Mouse (Mus musculus): Measurements from ENCODE around the gene Calm3. TPM values are rescaled to one million over a fixed set of nuclear protein-coding genes. Genes with fewer than 3 reads are reported as not detected.
"Not testable (repeated sequence)": the region's sequence is repeated elsewhere in the genome, so short reads cannot be mapped to it uniquely, and the experiment has no call there.

The Calm3 gene
- total RNA-seq (2021) = 100 to 1,000 TPM; 224 to 252 TPM
- long read RNA-seq, experiment 1, transcript Calm3-201 (6 exons, 2,290 nt) = major isoform, 96 of 157 reads
- long read RNA-seq, experiment 1, partial matches to known transcripts = 6 of 157 reads
- long read RNA-seq, experiment 1, other reads (novel, unspliced or antisense) = 55 of 157 reads
- long read RNA-seq, experiment 2, transcript Calm3-201 (6 exons, 2,290 nt) = major isoform, 265 of 295 reads
- long read RNA-seq, experiment 2, partial matches to known transcripts = 10 of 295 reads
- long read RNA-seq, experiment 2, other reads (novel, unspliced or antisense) = 20 of 295 reads

GRCm38 (mm10) chr7:16924037-16924834 lies at the start of gene Calm3:
Gene Calm3, minus strand, starts transcription at chr7:16924114.
- DNase-seq = peak; percentile 99

DNA sequence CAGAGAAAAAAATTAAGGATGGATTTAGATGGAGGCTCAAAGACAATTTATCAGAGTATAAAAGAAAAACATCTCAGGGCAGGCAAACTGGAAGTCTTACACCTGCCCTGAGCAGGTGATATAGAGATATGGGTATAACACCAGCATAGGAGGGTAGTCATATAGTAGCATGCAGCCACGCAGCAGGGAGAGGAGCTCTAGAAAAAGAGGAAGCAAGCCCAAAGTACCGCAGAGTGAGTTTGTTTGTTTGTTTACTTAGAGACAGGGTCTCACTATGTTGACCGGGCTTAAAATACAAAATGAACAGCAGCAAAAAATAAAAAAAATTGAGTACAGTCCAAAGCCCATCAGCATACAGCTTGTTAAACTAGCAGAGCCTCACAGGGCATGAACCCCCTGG lies 47.2 kb upstream of the Calm3 start:
- no peak for DNase-seq

- DNase-seq = no peak
Observed at GRCm38 (mm10) chr7:16968414-16968813, 44.5 kb upstream of the Calm3 start.

GRCm38 (mm10) chr7:16961678-16962077 lies 37.8 kb upstream of the Calm3 start:
- DNase-seq = no peak

GRCm38 (mm10) chr7:16959539-16960187 lies 35.7 kb upstream of the Calm3 start, which contains the start of gene Pnmal1:
Gene Pnmal1, plus strand, starts transcription at chr7:16959679.
- peak; percentile 83 for DNase-seq

GRCm38 (mm10) chr7:16956410-16957265 lies 32.7 kb upstream of the Calm3 start:
- no peak for DNase-seq

DNA sequence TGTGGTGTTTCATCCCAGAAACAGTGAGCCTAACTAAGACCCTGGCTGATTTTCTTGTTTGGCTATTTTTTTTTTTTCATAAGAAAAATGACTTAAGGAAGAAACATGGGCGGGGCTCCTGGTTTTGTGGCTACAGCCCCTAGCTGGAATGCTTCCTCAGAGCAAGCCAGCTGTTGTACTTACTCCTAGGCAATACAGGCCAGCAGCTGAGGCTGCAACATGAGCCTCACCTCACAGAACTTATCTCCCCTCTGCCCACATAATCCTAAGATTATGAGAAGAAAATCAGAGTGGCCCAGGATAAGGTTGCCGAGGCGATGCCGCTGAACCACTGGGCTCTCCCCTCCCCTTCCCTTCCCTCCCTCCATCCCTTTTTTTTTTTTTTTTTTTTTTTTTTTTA lies 31.8 kb upstream of the Calm3 start:
- DNase-seq = no peak

GRCm38 (mm10) chr7:16953776-16954175 lies 29.9 kb upstream of the Calm3 start:
- not testable (repeated sequence) for DNase-seq

- DNase-seq = peak; percentile 87
Observed at GRCm38 (mm10) chr7:16950861-16951635, 27.1 kb upstream of the Calm3 start.

GRCm38 (mm10) chr7:16949908-16950841 lies 26.3 kb upstream of the Calm3 start:
- peak; percentile 87 for DNase-seq

DNA sequence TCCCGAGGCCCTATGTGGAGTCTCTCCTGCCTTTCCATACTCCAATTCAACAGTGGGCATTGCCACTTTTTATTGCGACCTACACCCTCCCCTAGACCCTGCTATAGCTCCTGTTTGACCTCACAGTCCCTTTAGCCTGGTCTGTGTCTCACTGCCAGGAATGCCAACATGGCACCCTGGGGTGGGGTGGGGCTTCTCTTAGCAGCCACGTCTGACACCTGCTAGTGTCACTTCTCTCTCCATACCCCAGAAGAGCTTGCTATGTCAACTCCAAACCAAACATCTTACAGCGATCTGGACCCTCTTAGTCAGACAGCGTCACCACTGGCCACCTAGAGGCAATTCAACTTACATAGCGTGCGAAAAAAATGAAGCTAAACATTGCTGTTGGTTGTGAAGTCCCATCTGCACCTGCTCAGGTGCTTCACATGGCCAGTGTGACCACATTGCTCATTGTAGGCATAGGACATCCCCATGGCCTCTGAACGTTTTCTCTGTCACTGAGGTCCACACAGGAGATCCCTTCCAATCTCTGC lies 25.1 kb upstream of the Calm3 start:
- no peak for DNase-seq

GRCm38 (mm10) chr7:16947959-16948361 lies 24.0 kb upstream of the Calm3 start:
- peak; percentile 51 for DNase-seq

GRCm38 (mm10) chr7:16947349-16947895 lies 23.5 kb upstream of the Calm3 start:
- no peak for DNase-seq

DNA sequence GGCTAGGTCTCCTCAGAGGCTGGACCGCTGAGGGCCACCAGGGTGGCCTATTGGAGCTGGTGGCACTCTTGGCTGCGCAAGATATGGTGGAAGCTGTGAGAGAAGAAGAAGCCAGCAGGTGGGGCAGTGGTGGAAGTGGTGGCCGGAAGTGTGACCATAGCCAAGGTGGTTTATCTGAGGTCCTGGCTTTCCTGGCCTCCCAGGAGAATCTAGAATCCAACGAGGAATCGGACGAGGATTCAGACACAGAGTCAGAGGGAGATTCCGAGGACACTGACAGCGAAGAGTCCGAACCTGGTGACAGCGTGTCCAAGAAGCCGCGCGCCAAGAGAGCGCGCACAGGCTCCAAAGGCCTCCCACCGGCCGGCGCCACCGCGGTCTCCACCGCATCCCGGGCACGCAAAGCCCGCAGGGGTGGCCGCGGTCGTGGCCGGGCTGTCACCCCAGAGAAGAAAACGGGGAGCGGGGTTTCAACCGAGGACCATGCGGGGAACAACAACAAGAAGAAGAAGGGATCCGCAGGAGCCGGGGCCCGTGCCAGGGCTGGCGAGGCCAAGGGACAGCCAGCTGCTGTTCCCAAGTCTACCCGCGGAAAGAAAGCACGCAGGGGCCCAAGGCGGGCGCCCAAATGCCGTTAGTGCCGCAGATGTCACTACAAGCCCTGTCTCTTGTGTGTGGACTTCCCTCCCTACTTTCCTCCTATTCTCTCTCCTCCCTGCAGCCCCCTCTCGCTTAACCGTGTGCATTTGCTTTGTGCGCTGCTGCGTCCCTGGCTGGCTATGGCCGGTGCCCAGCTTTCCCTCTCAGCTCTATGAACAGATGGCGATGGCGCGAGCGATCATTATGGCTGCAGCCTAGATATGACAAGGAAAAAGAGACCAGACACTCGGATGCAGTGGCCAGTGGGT lies 22.8 kb upstream of the Calm3 start:
- peak; percentile 33 for DNase-seq

- DNase-seq = peak; percentile 22
Observed at GRCm38 (mm10) chr7:16945419-16945818, 21.5 kb upstream of the Calm3 start.

DNA sequence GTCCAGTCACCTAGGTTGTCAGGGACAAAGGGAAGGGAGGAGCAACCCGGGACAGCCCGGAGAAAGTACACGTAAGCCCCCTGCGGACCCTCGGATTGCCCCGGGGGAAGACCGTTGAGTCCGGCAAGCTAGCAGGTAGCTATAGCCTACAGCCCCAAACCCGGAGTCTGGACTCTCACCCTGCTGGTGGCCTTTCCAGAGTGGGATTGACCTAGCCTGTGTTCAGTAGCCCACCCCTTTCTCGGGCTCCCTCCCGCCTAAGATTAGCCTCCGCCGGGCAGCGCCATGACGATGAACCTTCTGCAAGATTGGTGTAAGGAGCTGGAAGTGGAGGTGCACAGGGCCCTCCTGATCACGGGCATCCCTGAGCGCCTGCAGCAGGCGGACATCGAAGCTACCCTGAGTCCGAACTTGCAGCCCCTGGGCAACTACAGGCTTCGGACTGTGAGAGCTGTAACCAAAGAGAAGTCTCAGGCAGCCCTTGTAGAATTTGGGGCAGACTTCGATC lies 20.9 kb upstream of the Calm3 start:
- DNase-seq = peak; percentile 37

DNA sequence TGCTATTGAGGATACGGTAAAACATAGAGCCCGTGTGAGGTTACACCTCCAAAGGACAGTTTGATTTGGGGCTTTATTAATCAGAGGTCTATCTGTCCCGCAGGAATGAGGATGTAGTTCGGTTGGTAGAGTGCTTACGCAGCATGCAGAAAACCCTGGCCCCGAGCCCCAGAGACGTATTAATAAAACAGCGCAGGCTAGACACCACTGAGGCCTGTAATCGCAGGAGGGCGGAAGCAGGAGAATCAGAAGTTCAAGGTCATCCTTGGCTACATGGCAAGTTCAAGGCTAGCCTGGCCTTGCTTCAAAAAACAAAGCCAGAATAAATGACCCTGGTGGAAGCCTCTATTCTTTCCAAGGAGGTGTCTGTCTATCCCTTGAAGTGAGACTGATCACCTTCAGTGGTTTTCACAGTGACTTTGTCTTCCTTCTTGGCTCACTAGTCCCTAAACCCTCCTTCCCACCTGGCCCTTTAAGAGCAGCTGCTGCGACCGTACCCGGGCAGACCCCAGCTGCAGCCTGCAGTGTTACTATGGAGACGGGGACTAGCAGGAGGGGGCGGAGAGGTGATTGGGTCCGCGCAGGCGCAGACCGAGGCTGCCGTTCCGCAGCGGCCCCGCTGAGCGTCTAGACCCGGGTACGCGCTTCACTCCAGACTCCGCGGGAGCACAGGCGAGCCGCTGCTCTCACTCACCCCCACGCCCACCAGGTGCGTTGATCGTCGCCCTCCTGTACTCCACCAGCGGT lies 20.3 kb upstream of the Calm3 start, which contains the start of gene Pnmal2:
TSS of gene Pnmal2 (plus strand) at position 622 of the 747 bp plus-strand sequence.
- peak; percentile 90 for DNase-seq
